Mouse (Mus musculus): ENCODE data around the gene Mtmr6.

- TF ChIP-seq CTCF (IDR thresholded peaks at IDR 0.05; ENCODE audit: low read depth, low read length) (no peak), EP300 (IDR thresholded peaks at IDR 0.05; ENCODE audit: insufficient read depth, low read depth, low read length) (no peak), POLR2A (IDR thresholded peaks at IDR 0.05; ENCODE audit: insufficient read depth, low read length) (no peak)
Observed at GRCm38 (mm10) chr14:60250366-60250765, 14.7 kb upstream of the Mtmr6 start.
